Mouse (Mus musculus) lung, postnatal 0 days (tissue): Measurements from ENCODE around the gene Bclaf3.

Experiments
- CTCF ChIP-seq: IDR thresholded peaks from 2 replicates; pipeline ENCODE4 v1.5.1; 2016; ENCODE audit warnings: antibody characterized with exemption, mild to moderate bottlenecking
- EP300 ChIP-seq: IDR thresholded peaks from 2 replicates; pipeline ENCODE4 v1.6.1; 2016; ENCODE audit warnings: antibody characterized with exemption, mild to moderate bottlenecking, control low read depth

DNA sequence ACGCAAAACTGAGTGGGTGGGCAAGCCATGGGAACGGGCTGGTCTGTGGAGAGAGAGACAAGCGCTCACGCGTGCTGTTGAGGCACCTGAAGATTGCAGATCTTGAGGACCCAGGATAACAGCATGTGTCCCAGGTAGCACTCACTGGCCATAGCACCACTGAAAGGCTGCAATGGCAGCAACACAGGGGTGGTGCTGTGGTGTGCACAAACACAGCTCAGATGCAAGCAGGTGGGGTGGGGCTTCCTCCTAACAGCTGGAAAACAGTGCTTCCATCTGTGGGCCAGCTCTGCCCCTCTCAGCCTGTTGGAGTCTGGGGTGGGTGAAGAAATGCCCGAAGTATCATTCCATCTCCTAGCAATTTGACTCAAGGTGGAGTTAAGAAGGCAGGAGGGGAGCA is at the start of gene Bclaf3:
- no peak for TF ChIP-seq CTCF
- no peak for TF ChIP-seq EP300
